Mouse (Mus musculus) testis, adult 2 months (tissue): ENCODE results near the gene Plekhg5.

ENCODE experiments used
- CTCF ChIP-seq: fragments of 200-500 bp; IDR thresholded peaks from 2 replicates; pipeline ENCODE4 v1.5.1; 2012; ENCODE audit warnings: low read depth, mild to moderate bottlenecking, inconsistent platforms, low read length, moderate library complexity; ENCODE audit not compliant: control insufficient read depth, insufficient read depth, insufficient replicate concordance
- POLR2A ChIP-seq: fragments of 200-500 bp; IDR thresholded peaks from 2 replicates; pipeline ENCODE4 v1.6.1; 2012; ENCODE audit warnings: low read depth, mild to moderate bottlenecking, inconsistent platforms, low read length, moderate library complexity; ENCODE audit not compliant: control insufficient read depth

- TF ChIP-seq CTCF (no peak), POLR2A (no peak)
These were observed 59.8 kb downstream of the Plekhg5 start for GRCm38 (mm10) chr4:152131809-152132771.
